In genomic region chr11:56810141-56810540, GRCm38 (mm10) we compare ENCODE assay signal across 12 mouse cellular contexts.
DNase-seq lines count a peak whose midpoint lies in the region.
"Had no signal": no experiment of that assay in that cellular context is flagged by ENCODE, and none has a peak within 500 bp of the region (broad histone marks: within the 10 kb centered on the region; RNA-seq: fewer than 3 reads in every experiment).

No protein-coding gene starts in this region.

- DNase-seq in cerebellum, postnatal 10 days: peak; percentile 65 to 77
- DNase-seq in cerebellum, adult 11-12 months: no peak
- DNase-seq in left cerebral cortex, postnatal 10 days (ENCODE audit: extremely low spot score in 1 of 2, low spot score in 2 of 2): peak; percentile 17 to 25
- no peak for DNase-seq in left cerebral cortex, adult 11 months (ENCODE audit: low spot score)
- DNase-seq in frontal cortex, postnatal 10 days (ENCODE audit: low spot score in 2 of 2): peak; percentile 16 to 56
- DNase-seq in layer of hippocampus, postnatal 14 days (ENCODE audit: low spot score in 2 of 2): peak; percentile 61 to 92
- DNase-seq in spleen, postnatal 14 days (ENCODE audit: low spot score in 2 of 2): no peak
- DNase-seq in ovary, postnatal 10 days (ENCODE audit: low spot score): no peak
- DNase-seq: gastrocnemius, postnatal 14 days; heart, adult 2 months; lung, postnatal 10 days; thymus, adult 2 months had no signal

- intact Hi-C loops in left cerebral cortex, postnatal 10 days (cut with DNase I): no loop called here

Comparison
In these comparisons a context has a peak if more than half of its experiments do, and no peak if none do; other contexts are left out.
1. DNase-seq: peak in cerebellum, postnatal 10 days (2 of 2), left cerebral cortex, postnatal 10 days (2 of 2), frontal cortex, postnatal 10 days (2 of 2) and layer of hippocampus, postnatal 14 days (2 of 2); none in cerebellum, adult 11-12 months (single experiment), left cerebral cortex, adult 11 months (single experiment), spleen, postnatal 14 days (0 of 2) and ovary, postnatal 10 days (single experiment).